Mouse (Mus musculus) MEL (cell line): ENCODE measurements around the gene 2200002J24Rik.

ENCODE experiments used
- CTCF ChIP-seq, 3 experiments: IDR thresholded peaks in 2 of 3; conservative IDR thresholded peaks in 1 of 3; 2 replicates each; pipeline ENCODE4 v1.5.1; 2011 to 2012; ENCODE audit warnings: low read length in 3 of 3, low read depth in 2 of 3, mild to moderate bottlenecking in 2 of 3, improper control_type of control experiment in 1 of 3, inconsistent platforms in 1 of 3, mixed read lengths in 1 of 3, moderate library complexity in 1 of 3; ENCODE audit not compliant: control insufficient read depth in 1 of 3, insufficient read depth in 1 of 3, poor library complexity in 1 of 3, severe bottlenecking in 1 of 3
- POLR2A ChIP-seq, 2 experiments: IDR thresholded peaks; 2 replicates each; pipeline ENCODE4 v1.6.1; 2011 to 2012; ENCODE audit warnings: low read length in 2 of 2, mild to moderate bottlenecking in 2 of 2, control low read depth in 1 of 2, improper control_type of control experiment in 1 of 2, low read depth in 1 of 2, moderate library complexity in 1 of 2; ENCODE audit not compliant: control insufficient read depth in 1 of 2, insufficient read depth in 1 of 2, poor library complexity in 1 of 2
- RAD21 ChIP-seq: IDR thresholded peaks from 2 replicates; pipeline ENCODE4 v1.6.1; 2011; ENCODE audit warnings: mild to moderate bottlenecking, low read depth, low read length, improper control_type of control experiment
- ZKSCAN1 ChIP-seq: IDR thresholded peaks from 2 replicates; pipeline ENCODE4 v1.6.1; 2012; ENCODE audit warnings: low read depth, mild to moderate bottlenecking, inconsistent platforms, low read length, improper control_type of control experiment, moderate library complexity

GRCm38 (mm10) chr7:30729396-30730063 lies 30.8 kb downstream of the 2200002J24Rik start, which contains the start of gene Tmem147:
- no peak for TF ChIP-seq ZKSCAN1
- no peak for TF ChIP-seq RAD21
- peak; percentile 26 to 82; a peak in 2 of 4 replicates for TF ChIP-seq POLR2A (IDR thresholded peaks at IDR 0.05; ENCODE audit: control insufficient read depth in 1 of 2, insufficient read depth in 1 of 2, low read depth in 1 of 2, low read length in 2 of 2, poor library complexity in 1 of 2)
- TF ChIP-seq CTCF (IDR thresholded peaks at IDR 0.05 in 2 of 3, conservative IDR thresholded peaks at IDR 0.05 in 1 of 3; ENCODE audit: control insufficient read depth in 1 of 3, insufficient read depth in 1 of 3, low read depth in 2 of 3, low read length in 3 of 3, poor library complexity in 1 of 3, severe bottlenecking in 1 of 3): peak in 2 of 3 experiments; percentile 42 to 51; a peak in 5 of 6 replicates
